Mouse (Mus musculus) MEL (cell line): Measurements from ENCODE around the gene Rnf126. TPM values are rescaled to one million over a fixed set of nuclear protein-coding genes. Genes with fewer than 3 reads are reported as not detected.

Experiments
- DNase-seq: peaks from one replicate; pipeline ENCODE4 v3.0.0; 2011; ENCODE audit warnings: low read depth, low spot score
- H3K27ac ChIP-seq: 2 replicates; pipeline ENCODE4 v1.5.1; 2012; ENCODE audit warnings: low read depth, mild to moderate bottlenecking, control low read depth, low read length, moderate library complexity; ENCODE audit not compliant: control insufficient read depth
- H3K27me3 ChIP-seq, 2 experiments: fragments of 150-350 bp in 1 of 2; sonication (generic) in 1 of 2; 2 replicates each; pipeline ENCODE4 v1.6.1; 2012; ENCODE audit warnings: low read length in 2 of 2, mild to moderate bottlenecking in 2 of 2, improper control_type of control experiment in 1 of 2, moderate library complexity in 1 of 2; ENCODE audit not compliant: insufficient read depth in 2 of 2, control insufficient read depth in 1 of 2
- H3K36me3 ChIP-seq, 2 experiments: 2 replicates each; pipeline ENCODE4 v1.6.1; 2012 to 2014; ENCODE audit warnings: low read length in 2 of 2, improper control_type of control experiment in 1 of 2, inconsistent platforms in 1 of 2, mild to moderate bottlenecking in 1 of 2; ENCODE audit not compliant: insufficient read depth in 2 of 2, control insufficient read depth in 1 of 2
- H3K4me1 ChIP-seq, 2 experiments: fragments of 150-350 bp in 1 of 2; sonication (generic) in 1 of 2; 2 replicates each; pipeline ENCODE4 v1.6.1; 2012; ENCODE audit warnings: low read length in 2 of 2, improper control_type of control experiment in 1 of 2, mild to moderate bottlenecking in 1 of 2; ENCODE audit not compliant: insufficient read depth in 2 of 2, control insufficient read depth in 1 of 2
- H3K4me3 ChIP-seq, 2 experiments: fragments of 150-350 bp in 1 of 2; sonication (generic) in 1 of 2; 2 replicates each; pipeline ENCODE4 v1.5.1; 2012; ENCODE audit warnings: low read depth in 2 of 2, low read length in 2 of 2, mild to moderate bottlenecking in 2 of 2, moderate library complexity in 2 of 2, control low read depth in 1 of 2, improper control_type of control experiment in 1 of 2; ENCODE audit not compliant: control insufficient read depth in 1 of 2, insufficient read depth in 1 of 2
- H3K79me2 ChIP-seq: 2 replicates; pipeline ENCODE4 v1.6.1; 2012; ENCODE audit warnings: mild to moderate bottlenecking, low read length, moderate library complexity; ENCODE audit not compliant: control insufficient read depth, poor library complexity, insufficient read depth
- H3K9ac ChIP-seq: 2 replicates; pipeline ENCODE4 v1.6.1; 2012; ENCODE audit warnings: low read depth, mild to moderate bottlenecking, control low read depth, low read length, moderate library complexity; ENCODE audit not compliant: control insufficient read depth, poor library complexity, severe bottlenecking
- H3K9me3 ChIP-seq: fragments of 150-350 bp; sonication (generic); replicated peaks from 2 replicates; pipeline ENCODE4 v1.6.1; 2012; ENCODE audit warnings: mild to moderate bottlenecking, low read length, improper control_type of control experiment, moderate library complexity; ENCODE audit not compliant: insufficient read depth
- BHLHE40 ChIP-seq: IDR thresholded peaks from 2 replicates; pipeline ENCODE4 v1.6.1; 2012; ENCODE audit warnings: low read depth, mild to moderate bottlenecking, inconsistent platforms, low read length, improper control_type of control experiment, borderline replicate concordance
- CHD1 ChIP-seq: IDR thresholded peaks from 2 replicates; pipeline ENCODE4 v1.6.1; 2012; ENCODE audit warnings: low read depth, mild to moderate bottlenecking, inconsistent platforms, low read length, improper control_type of control experiment
- CHD2 ChIP-seq: IDR thresholded peaks from 2 replicates; pipeline ENCODE4 v1.6.1; 2011; ENCODE audit warnings: low read length, improper control_type of control experiment
- CTCF ChIP-seq, 3 experiments: IDR thresholded peaks in 2 of 3; conservative IDR thresholded peaks in 1 of 3; 2 replicates each; pipeline ENCODE4 v1.5.1; 2011 to 2012; ENCODE audit warnings: low read length in 3 of 3, low read depth in 2 of 3, mild to moderate bottlenecking in 2 of 3, improper control_type of control experiment in 1 of 3, inconsistent platforms in 1 of 3, mixed read lengths in 1 of 3, moderate library complexity in 1 of 3; ENCODE audit not compliant: control insufficient read depth in 1 of 3, insufficient read depth in 1 of 3, poor library complexity in 1 of 3, severe bottlenecking in 1 of 3
- E2F4 ChIP-seq: IDR thresholded peaks from 2 replicates; pipeline ENCODE4 v1.6.1; 2011; ENCODE audit warnings: low read depth, low read length, improper control_type of control experiment, borderline replicate concordance
- ELF1 ChIP-seq: IDR thresholded peaks from 2 replicates; pipeline ENCODE4 v1.6.1; 2014; ENCODE audit warnings: low read depth, mild to moderate bottlenecking, inconsistent platforms, low read length, improper control_type of control experiment, moderate library complexity
- EP300 ChIP-seq, 2 experiments: IDR thresholded peaks; 2 replicates each; pipeline ENCODE4 v1.6.1; 2011; ENCODE audit warnings: improper control_type of control experiment in 2 of 2, low read length in 2 of 2, low read depth in 1 of 2, mild to moderate bottlenecking in 1 of 2
- ETS1 ChIP-seq: IDR thresholded peaks from 2 replicates; pipeline ENCODE4 v1.6.1; 2012; ENCODE audit warnings: low read depth, mild to moderate bottlenecking, inconsistent platforms, low read length, improper control_type of control experiment, moderate library complexity
- GATA1 ChIP-seq: IDR thresholded peaks from 2 replicates; pipeline ENCODE4 v1.6.1; 2011; ENCODE audit warnings: low read depth, low read length, improper control_type of control experiment
- HCFC1 ChIP-seq: IDR thresholded peaks from 2 replicates; pipeline ENCODE4 v1.6.1; 2012; ENCODE audit warnings: low read depth, mild to moderate bottlenecking, inconsistent platforms, low read length, improper control_type of control experiment, moderate library complexity
- JUND ChIP-seq: IDR thresholded peaks from 2 replicates; pipeline ENCODE4 v1.6.1; 2011; ENCODE audit warnings: low read depth, mild to moderate bottlenecking, improper control_type of control experiment, low read length
- KAT2A ChIP-seq: conservative IDR thresholded peaks from 2 replicates; pipeline ENCODE4 v1.6.1; 2012; ENCODE audit warnings: low read depth, low read length, improper control_type of control experiment, inconsistent platforms
- MAFK ChIP-seq: IDR thresholded peaks from 2 replicates; pipeline ENCODE4 v1.6.1; 2011; ENCODE audit warnings: low read depth, mild to moderate bottlenecking, low read length, improper control_type of control experiment, borderline replicate concordance
- MAX ChIP-seq: IDR thresholded peaks from 2 replicates; pipeline ENCODE4 v1.6.1; 2011; ENCODE audit warnings: low read length, improper control_type of control experiment
- MAZ ChIP-seq: IDR thresholded peaks from 2 replicates; pipeline ENCODE4 v1.6.1; 2012; ENCODE audit warnings: low read depth, mild to moderate bottlenecking, inconsistent platforms, low read length, improper control_type of control experiment
- MEF2A ChIP-seq: IDR thresholded peaks from 2 replicates; pipeline ENCODE4 v1.6.1; 2014; ENCODE audit warnings: low read depth, mild to moderate bottlenecking, inconsistent platforms, low read length, improper control_type of control experiment; ENCODE audit not compliant: poor library complexity, insufficient replicate concordance, severe bottlenecking; ENCODE audit errors: extremely low read depth
- MXI1 ChIP-seq: IDR thresholded peaks from 2 replicates; pipeline ENCODE4 v1.6.1; 2011; ENCODE audit warnings: mild to moderate bottlenecking, low read depth, low read length, improper control_type of control experiment
- MYC ChIP-seq: IDR thresholded peaks from 2 replicates; pipeline ENCODE4 v1.6.1; 2011; ENCODE audit warnings: low read depth, mild to moderate bottlenecking, low read length, improper control_type of control experiment, moderate library complexity
- NELFE ChIP-seq: IDR thresholded peaks from 2 replicates; pipeline ENCODE4 v1.6.1; 2011; ENCODE audit warnings: low read depth, low read length, improper control_type of control experiment
- NRF1 ChIP-seq: IDR thresholded peaks from 2 replicates; pipeline ENCODE4 v1.6.1; 2014; ENCODE audit warnings: low read depth, mild to moderate bottlenecking, inconsistent platforms, low read length, improper control_type of control experiment, moderate library complexity; ENCODE audit not compliant: poor library complexity, insufficient read depth, severe bottlenecking
- POLR2A ChIP-seq, 2 experiments: IDR thresholded peaks; 2 replicates each; pipeline ENCODE4 v1.6.1; 2011 to 2012; ENCODE audit warnings: low read length in 2 of 2, mild to moderate bottlenecking in 2 of 2, control low read depth in 1 of 2, improper control_type of control experiment in 1 of 2, low read depth in 1 of 2, moderate library complexity in 1 of 2; ENCODE audit not compliant: control insufficient read depth in 1 of 2, insufficient read depth in 1 of 2, poor library complexity in 1 of 2
- POLR2AphosphoS2 ChIP-seq: IDR thresholded peaks from 2 replicates; pipeline ENCODE4 v1.6.1; 2011; ENCODE audit warnings: low read length, improper control_type of control experiment
- POLR2AphosphoS5 ChIP-seq: IDR thresholded peaks from 2 replicates; pipeline ENCODE4 v1.6.1; 2012; ENCODE audit warnings: low read depth, borderline replicate concordance, mild to moderate bottlenecking, inconsistent platforms, low read length, moderate library complexity, mixed read lengths
- RAD21 ChIP-seq: IDR thresholded peaks from 2 replicates; pipeline ENCODE4 v1.6.1; 2011; ENCODE audit warnings: mild to moderate bottlenecking, low read depth, low read length, improper control_type of control experiment
- RCOR1 ChIP-seq: IDR thresholded peaks from 2 replicates; pipeline ENCODE4 v1.6.1; 2012; ENCODE audit warnings: low read depth, mild to moderate bottlenecking, inconsistent platforms, low read length, improper control_type of control experiment
- SMC3 ChIP-seq: IDR thresholded peaks from 2 replicates; pipeline ENCODE4 v1.6.1; 2011; ENCODE audit warnings: low read depth, low read length, improper control_type of control experiment
- TAL1 ChIP-seq: IDR thresholded peaks from 2 replicates; pipeline ENCODE4 v1.6.1; 2012; ENCODE audit warnings: mild to moderate bottlenecking, inconsistent platforms, low read length, moderate library complexity, mixed read lengths
- TBP ChIP-seq: IDR thresholded peaks from 2 replicates; pipeline ENCODE4 v1.8.0; 2011; ENCODE audit warnings: low read depth, low read length, improper control_type of control experiment
- TCF12 ChIP-seq: IDR thresholded peaks from 2 replicates; pipeline ENCODE4 v1.6.1; 2014; ENCODE audit warnings: low read depth, mild to moderate bottlenecking, inconsistent platforms, low read length, improper control_type of control experiment, moderate library complexity
- UBTF ChIP-seq: IDR thresholded peaks from 2 replicates; pipeline ENCODE4 v1.6.1; 2012; ENCODE audit warnings: low read depth, mild to moderate bottlenecking, inconsistent platforms, low read length, improper control_type of control experiment, moderate library complexity, borderline replicate concordance; ENCODE audit not compliant: insufficient read depth
- USF2 ChIP-seq, 2 experiments: IDR thresholded peaks; 2 replicates each; pipeline ENCODE4 v1.6.1; 2011 to 2012; ENCODE audit warnings: improper control_type of control experiment in 2 of 2, low read length in 2 of 2, borderline replicate concordance in 1 of 2, inconsistent platforms in 1 of 2, low read depth in 1 of 2, mild to moderate bottlenecking in 1 of 2; ENCODE audit not compliant: insufficient read depth in 1 of 2
- ZC3H11A ChIP-seq: IDR thresholded peaks from 2 replicates; pipeline ENCODE4 v1.6.1; 2012; ENCODE audit warnings: low read depth, mild to moderate bottlenecking, inconsistent platforms, low read length, improper control_type of control experiment
- ZMIZ1 ChIP-seq: IDR thresholded peaks from 2 replicates; pipeline ENCODE4 v1.6.1; 2012; ENCODE audit warnings: low read depth, mild to moderate bottlenecking, inconsistent platforms, low read length, improper control_type of control experiment, moderate library complexity
- ZNF384 ChIP-seq: IDR thresholded peaks from 2 replicates; pipeline ENCODE4 v1.6.1; 2012; ENCODE audit warnings: low read depth, mild to moderate bottlenecking, inconsistent platforms, low read length, improper control_type of control experiment
- polyA plus RNA-seq, 2 experiments: library from polyadenylated mRNA; stranded (reverse) in 1 of 2; unstranded in 1 of 2; fragments of >175 nt in 1 of 2; fragments of >200 nt in 1 of 2; gene quantifications; 2 replicates each; pipeline versions ENCODE4 v1.2.1 to v1.2.4; 2012; ENCODE audit warnings: low replicate concordance in 2 of 2, low read depth in 1 of 2; ENCODE audit not compliant: insufficient read length in 2 of 2, insufficient read depth in 1 of 2, missing spikeins in 1 of 2
- total RNA-seq: library from RNA; depleted of rRNA; stranded (reverse); fragments of 300-350 nt; gene quantifications from 2 replicates; pipeline ENCODE4 v1.2.3, GENCODE M21; 2012; rRNA removed

Rnf126 gene
- total RNA-seq, result 78.8 and 84.8 TPM in 2 replicates
- polyA plus RNA-seq, result 100 to 1,000 TPM; 174 to 184 TPM

GRCm38 (mm10) chr10:79766508-79767325 lies at the start of gene Rnf126:
Gene Rnf126 (minus strand): TSS chr10:79766952.
- peak; percentile 100 for DNase-seq
- H3K36me3 ChIP-seq, result peaks cover 0 to 13% of the 10 kb centered on the region in 2 experiments; a peak in 2 of 4 replicates
- peaks cover 0 to 19% of the 10 kb centered on the region in 2 experiments; a peak in 3 of 4 replicates for H3K4me1 ChIP-seq
- no peaks in the 10 kb centered on the region for H3K9me3 ChIP-seq
- H3K9ac ChIP-seq, result peak within 1 kb of the TSS; percentile 100
- peaks cover 43% of the 10 kb centered on the region for H3K79me2 ChIP-seq
- no peaks in the 10 kb centered on the region for H3K27me3 ChIP-seq
- H3K4me3 ChIP-seq, result peak within 1 kb of the TSS; percentile 80 to 99
- H3K27ac ChIP-seq, result peak within 1 kb of the TSS; percentile 83
- no peak for TF ChIP-seq SMC3
- TF ChIP-seq RAD21, result no peak
- peak; percentile 92 for TF ChIP-seq HCFC1
- no peak for TF ChIP-seq MAFK
- no peak for TF ChIP-seq MEF2A
- no peak for TF ChIP-seq JUND
- no peak for TF ChIP-seq UBTF
- no peak for TF ChIP-seq EP300 (IDR thresholded peaks at IDR 0.05; ENCODE audit: low read depth in 1 of 2, low read length in 2 of 2)
- no peak for TF ChIP-seq ZC3H11A
- TF ChIP-seq MAZ, result peak; percentile 79; the same call in 1 of the 2 replicates
- no peak for TF ChIP-seq POLR2AphosphoS5
- TF ChIP-seq ELF1, result peak; percentile 96
- peak; percentile 87; the same call in 1 of the 2 replicates for TF ChIP-seq MXI1
- TF ChIP-seq RCOR1, result no peak
- TF ChIP-seq ZMIZ1, result no peak; the same call in 1 of the 2 replicates
- TF ChIP-seq CHD2, result no peak
- TF ChIP-seq POLR2AphosphoS2, result no peak
- TF ChIP-seq ZNF384, result no peak
- TF ChIP-seq NELFE, result peak; percentile 70
- TF ChIP-seq TCF12, result peak; percentile 35; the same call in 1 of the 2 replicates
- TF ChIP-seq TBP, result peak; percentile 29; the same call in 1 of the 2 replicates
- no peak for TF ChIP-seq TAL1
- no peak for TF ChIP-seq GATA1
- TF ChIP-seq CHD1, result no peak
- TF ChIP-seq USF2 (IDR thresholded peaks at IDR 0.05; ENCODE audit: borderline replicate concordance in 1 of 2, insufficient read depth in 1 of 2, low read depth in 1 of 2, low read length in 2 of 2), result no peak
- peak; percentile 62; the same call in 1 of the 2 replicates for TF ChIP-seq KAT2A
- peak; percentile 71 for TF ChIP-seq NRF1
- peak; percentile 39; the same call in 1 of the 2 replicates for TF ChIP-seq MYC
- peak; percentile 33; the same call in 1 of the 2 replicates for TF ChIP-seq BHLHE40
- TF ChIP-seq ETS1, result no peak
- TF ChIP-seq MAX, result peak; percentile 76
- TF ChIP-seq E2F4, result no peak
- TF ChIP-seq POLR2A (IDR thresholded peaks at IDR 0.05; ENCODE audit: control insufficient read depth in 1 of 2, insufficient read depth in 1 of 2, low read depth in 1 of 2, low read length in 2 of 2, poor library complexity in 1 of 2), result peak; percentile 64 to 94; a peak in 3 of 4 replicates
- no peak for TF ChIP-seq CTCF (IDR thresholded peaks at IDR 0.05 in 2 of 3, conservative IDR thresholded peaks at IDR 0.05 in 1 of 3; ENCODE audit: control insufficient read depth in 1 of 3, insufficient read depth in 1 of 3, low read depth in 2 of 3, low read length in 3 of 3, poor library complexity in 1 of 3, severe bottlenecking in 1 of 3)
